Mouse (Mus musculus) kidney, adult 2 months (tissue): ENCODE results near the gene Npas3.

ENCODE experiments used
- CTCF ChIP-seq: fragments of 200-500 bp; conservative IDR thresholded peaks from 2 replicates; pipeline ENCODE4 v1.5.1; 2011; ENCODE audit warnings: low read depth, mild to moderate bottlenecking, control low read depth, low read length, moderate library complexity, mixed read lengths; ENCODE audit not compliant: insufficient read depth, insufficient read length
- POLR2A ChIP-seq: fragments of 200-500 bp; IDR thresholded peaks from one replicate; pipeline ENCODE4 v1.6.1; 2011; ENCODE audit warnings: low read depth, low read length, control low read depth

GRCm38 (mm10) chr12:54053598-54053997 lies 805.1 kb downstream of the Npas3 start:
- TF ChIP-seq CTCF (no peak), POLR2A (no peak)
